Mouse (Mus musculus): ENCODE data around the gene Prkx.

The Prkx gene

DNA sequence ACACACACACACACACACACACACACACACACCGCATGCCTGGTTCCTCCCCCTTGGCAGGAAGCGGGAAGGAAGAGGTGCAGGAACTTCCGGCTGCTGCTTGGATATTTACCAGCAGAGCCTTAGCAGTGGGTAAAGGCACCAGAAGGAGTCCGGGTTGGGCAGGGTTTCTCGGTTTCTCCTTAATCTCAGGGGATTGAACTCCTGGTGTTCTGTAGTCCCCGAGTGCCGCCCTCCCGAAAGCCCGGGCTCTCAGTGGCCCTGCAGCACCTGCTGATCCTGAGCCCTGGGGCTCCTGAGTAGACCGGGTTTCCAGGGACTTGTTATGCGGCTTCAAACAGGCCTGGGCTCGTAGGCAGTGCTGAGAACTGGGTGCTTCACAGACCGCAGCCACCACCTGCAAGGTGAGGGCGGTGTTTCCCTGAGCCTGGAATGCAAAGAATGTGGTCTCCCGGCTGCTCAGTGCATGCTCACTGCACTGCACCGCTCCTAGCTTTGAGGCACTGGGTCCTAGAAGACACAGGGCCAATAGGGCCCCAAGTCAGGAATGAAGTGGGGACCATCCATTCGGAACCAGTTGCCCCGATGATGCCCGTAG lies at the start of gene Prkx:
TSS of gene Prkx (minus strand) at position 41 of the 598 bp plus-strand sequence.
- no peak for DNase-seq

DNA sequence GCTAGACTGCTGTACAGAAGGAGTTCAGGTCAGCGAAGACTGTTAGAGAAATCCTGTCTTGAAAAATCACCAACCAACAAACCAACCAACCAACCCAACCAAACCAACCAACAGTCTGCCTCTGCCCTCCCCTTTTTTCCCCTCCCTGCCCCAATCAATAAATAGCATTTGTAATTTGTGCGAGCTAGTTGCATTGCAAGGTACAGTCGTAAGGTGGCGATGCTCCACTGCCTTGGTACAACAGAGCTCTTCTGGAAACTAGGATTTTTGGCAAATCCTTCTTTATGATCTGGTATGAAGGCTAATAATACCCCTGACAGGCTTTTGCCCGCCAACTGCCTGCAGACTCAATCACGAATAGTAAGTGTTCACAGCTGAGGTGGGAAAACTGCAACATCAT lies 16.0 kb upstream of the Prkx start:
- DNase-seq: no peak

DNA sequence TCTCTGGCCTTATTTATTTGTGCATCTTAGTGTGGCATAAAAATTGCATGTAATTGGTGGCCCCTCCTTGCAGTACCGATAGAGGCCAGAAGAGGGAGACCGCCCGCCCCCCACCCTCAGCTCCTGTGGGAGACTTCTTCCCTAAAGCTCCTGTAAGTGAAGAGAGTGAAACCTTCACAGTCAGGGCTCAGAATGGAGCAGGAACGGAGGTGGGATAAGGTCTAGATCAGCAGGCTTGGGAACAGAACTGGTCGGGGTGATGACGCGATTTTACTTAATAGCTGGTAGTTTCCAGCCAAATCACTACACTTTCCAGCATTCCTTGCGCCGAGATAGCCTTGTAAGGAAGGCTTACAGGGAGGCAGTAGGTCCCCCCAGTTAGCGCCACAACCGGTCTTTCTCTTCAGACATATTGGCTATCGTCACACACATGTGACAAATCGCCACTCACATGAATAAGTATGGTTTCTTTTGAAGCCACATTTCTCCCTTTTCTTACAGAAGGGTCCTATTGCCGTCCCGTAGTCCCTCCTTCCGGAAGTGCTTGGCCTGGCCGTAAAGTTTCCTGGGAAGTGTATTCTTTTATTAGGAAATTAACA lies 14.6 kb upstream of the Prkx start:
- DNase-seq: peak; percentile 96

DNA sequence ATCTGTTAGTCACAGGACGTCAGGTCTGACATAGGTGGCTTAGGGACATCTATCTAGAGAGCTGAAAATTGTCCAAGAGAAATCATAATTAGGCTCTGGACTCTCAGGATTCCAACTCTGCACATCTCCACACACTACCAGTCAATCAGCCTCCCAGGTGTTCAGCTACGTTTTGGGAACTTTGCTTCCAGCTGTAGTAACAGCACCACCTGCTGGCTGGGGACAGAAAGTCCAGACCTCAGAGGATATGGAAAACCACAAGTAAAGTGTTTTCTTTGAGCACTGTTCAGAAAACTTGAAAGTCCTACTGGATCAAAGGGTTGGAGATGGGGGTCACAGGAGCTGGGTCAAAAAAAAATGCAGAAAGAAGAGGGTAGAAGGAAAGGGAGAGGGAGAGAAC lies 12.5 kb upstream of the Prkx start:
- DNase-seq: no peak

DNA sequence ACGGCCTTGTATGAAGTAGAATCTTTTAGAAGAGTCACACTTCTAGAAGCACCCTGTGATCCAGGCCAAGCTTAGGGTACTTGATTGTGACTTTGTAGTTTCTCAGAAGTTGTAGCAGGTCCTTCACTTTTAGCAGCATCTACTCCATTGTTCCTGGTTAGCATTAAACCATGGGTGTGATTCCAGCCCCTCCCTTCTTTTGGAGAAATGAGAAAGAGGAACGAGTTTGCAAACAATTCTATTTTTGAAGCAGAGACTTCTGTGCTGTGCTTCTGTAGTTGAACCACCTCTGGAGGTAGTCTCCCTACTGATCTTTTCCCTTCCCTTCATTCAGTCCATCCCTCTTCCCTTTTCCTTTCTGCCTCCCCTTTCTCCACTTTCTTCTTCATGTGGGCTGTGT lies 6.2 kb upstream of the Prkx start:
- no peak for DNase-seq

DNA sequence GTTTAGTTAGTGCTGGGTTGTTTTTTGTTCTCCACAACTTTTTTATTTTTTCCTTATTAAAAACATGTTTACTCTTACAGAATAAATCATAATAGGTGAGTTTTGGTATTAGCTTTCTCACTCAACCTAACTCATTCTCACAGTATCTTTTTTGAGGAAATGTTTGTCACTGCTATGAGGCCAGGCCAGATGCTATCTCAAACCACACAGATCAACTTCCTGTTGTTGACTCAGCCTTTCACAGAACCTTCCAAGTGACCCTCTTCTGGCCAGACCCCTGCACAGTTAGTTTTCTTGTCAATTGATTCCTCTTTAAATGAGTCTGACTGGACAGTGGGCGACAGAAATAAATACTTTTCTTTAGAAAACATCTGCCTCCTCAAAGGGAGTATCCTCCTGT lies 5.5 kb upstream of the Prkx start:
- no peak for DNase-seq

DNA sequence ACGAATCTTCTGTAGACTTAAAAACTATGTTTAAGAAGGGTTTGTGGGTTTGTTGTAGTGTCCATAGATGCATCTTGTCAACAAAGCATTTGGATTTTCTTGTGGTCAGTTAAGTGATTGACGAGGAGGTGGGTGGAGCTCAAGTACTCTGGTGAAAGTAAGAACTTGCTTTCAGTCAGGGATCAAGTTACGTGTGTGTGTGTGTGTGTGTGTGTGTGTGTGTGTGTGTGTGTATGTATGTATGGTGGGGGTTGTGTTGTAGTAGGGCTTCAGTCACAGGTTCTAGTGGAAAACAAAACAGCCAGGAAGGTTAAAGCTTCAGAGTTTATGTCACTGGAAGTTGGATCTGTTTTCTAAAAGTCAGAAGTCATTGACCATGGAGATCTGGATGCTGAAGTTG lies 3.5 kb upstream of the Prkx start:
- DNase-seq: no peak

DNA sequence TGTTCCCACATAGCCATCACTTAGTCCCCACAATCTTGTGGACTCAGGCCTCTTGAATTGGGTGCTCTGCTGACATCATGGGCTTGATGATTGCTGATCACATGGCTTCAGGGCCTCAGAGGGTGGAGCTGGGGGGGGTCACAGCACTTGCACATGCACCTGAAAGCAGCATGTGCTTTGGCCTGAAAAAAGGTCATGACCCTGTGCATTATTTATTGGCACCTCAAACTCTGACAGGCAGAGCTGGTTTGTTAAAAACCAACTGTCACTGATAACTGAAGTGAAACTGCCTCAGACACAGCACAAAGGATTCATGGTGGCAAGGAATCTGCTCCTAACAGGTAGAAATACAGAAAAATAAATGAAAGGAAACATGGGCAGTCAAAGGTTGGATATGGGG lies 1.7 kb upstream of the Prkx start:
- DNase-seq: no peak

DNA sequence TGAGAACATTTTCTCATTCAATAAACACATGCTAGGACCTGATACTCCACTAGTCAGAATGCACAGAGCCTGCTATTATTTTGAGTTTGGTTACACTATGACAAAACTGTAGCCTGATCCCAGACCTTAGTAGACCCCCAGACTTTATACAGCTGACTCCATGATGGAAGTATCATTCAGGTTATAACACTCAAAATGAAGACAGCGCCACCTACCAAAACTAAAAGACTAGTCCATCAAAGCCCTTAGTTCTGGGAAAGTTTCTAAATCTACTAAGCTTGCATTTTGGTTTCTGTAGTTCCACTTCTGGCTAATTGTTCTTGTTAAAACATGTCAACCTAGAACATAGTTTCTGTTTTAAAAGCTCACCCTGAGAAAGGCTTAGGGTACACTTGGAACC lies 838 bp upstream of the Prkx start:
- no peak for DNase-seq

DNA sequence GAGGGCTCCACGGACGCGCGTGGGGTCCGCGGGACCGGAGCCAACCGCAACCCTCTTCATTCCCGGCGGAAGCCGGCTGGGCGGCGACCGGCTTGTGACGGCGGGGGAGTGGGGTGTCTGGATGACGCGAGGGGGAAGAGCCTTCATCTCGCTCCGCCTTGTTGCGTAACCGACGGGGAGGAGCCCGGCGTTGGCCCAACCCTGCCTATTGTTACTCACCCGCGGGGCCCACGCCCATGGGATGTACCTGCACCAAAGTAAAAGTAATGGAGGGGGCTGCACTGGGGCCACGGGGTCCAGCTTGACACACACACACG lies 262 bp downstream of the Prkx start:
- DNase-seq: peak; percentile 99

DNA sequence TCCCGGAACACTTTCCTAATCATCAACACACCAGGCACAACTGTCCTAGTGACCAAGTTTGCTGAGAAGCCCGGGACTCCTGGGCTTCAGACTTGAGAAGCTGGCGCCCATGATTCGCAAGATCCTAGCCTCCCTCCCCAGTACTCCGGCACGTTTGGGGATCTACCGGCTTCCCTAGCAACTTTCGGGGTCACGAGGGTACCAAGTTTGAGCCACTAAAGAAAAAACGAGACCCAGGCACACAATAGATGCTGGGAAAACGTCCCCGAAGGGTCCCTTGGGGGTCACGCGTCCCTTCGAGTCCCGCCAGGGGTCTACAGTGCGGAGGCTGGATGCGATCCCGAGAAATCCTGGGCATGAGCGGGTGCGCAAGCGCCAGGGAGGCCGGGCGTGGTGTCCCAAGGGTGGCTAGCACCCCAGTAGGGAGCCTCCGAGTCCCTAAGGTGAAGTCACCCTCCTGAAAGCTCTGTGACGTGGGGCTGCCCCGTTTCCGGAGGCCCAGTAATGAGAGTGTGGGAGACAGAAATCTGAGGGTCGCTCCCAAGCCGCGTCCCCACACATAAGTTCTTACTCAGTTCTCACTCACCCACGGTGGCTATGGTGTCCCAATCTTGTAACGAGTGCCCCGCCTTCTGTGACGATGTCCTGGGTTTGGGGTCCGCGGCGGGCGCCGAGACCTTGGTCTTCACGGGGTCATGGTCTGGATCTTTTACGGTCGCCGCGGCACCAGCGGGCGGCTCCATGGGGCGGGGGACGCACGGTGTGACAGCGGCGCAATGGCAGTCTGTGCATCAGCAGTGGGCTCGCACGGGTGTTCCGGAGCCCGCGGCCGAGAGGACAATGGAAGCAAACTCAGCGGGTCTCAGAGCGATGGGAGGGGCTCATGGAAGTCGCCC lies 868 bp downstream of the Prkx start:
- peak; percentile 94 for DNase-seq

DNA sequence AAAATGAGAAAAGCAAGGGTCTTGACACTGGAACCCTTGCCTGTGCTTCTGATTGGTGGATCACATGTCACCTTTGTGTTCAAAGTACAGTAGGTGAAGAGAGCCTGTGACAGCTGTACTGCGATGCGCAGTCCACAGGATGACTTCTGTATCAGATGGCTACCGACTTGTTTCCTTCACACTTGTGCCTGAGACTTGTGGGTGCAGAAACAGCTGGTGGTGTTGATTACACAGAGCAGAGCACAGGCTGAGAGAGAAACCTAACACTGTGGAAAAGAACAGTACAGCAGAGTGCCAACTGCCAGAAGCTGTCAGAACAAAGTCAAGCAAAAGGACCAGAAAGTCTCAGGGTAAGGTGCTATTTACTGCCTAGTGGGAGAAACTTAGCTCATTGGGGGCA lies 7.4 kb downstream of the Prkx start:
- DNase-seq: no peak

DNA sequence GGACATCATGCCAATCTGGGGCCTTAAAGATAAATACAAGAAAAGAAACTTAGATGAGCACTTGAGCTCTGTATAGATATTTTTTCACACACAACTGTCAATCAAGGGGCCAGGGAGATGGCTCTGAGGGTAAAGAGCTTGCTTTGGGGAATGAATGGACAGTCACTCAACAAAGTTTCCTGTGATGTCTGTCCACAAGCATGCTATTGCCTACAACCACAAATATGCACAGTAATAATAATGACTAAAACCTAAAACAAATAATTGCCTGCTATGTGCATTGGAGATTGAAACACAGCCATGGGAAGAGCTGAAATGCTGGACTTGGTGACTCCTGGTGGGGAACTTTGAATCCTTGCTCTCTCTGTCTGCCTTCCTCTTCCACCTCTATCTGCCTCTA lies 9.7 kb downstream of the Prkx start:
- DNase-seq: no peak

DNA sequence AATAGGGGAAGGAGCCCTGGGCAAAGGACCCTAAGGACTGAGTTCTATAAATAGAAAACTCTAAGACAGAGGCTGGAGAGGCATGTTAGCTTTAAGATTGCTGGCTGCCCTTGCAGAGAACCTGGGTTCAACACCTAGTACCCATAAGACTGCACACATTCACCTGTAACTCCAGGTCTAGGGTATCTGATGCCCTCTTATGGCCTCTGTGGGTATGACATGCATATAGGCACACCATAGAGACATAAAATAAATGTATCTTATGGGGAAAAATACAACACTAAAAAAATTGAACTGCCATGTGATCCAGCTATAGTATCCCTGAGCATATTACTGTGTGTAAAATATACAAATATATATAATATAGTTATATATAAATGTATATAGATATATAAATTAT lies 18.3 kb downstream of the Prkx start:
- DNase-seq: no peak

DNA sequence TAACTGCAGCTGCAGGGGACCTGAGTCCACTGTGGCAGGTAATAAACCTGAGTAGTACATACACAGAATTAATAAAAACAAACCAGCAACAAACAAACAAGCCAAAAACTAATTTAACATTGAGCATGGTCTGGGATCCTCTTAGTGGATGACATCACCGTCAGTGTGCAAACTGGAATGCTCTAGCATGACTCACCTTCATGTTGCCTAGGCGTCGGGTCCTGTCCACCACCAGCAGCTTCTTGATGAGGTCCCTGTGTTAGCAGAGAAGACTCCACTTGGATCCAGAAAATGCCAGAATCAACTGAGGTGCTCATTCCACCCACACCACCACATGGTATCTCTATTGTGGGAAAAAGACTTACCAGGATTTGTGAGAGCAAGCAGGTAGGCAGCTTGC lies 30.9 kb downstream of the Prkx start:
- DNase-seq: no peak

DNA sequence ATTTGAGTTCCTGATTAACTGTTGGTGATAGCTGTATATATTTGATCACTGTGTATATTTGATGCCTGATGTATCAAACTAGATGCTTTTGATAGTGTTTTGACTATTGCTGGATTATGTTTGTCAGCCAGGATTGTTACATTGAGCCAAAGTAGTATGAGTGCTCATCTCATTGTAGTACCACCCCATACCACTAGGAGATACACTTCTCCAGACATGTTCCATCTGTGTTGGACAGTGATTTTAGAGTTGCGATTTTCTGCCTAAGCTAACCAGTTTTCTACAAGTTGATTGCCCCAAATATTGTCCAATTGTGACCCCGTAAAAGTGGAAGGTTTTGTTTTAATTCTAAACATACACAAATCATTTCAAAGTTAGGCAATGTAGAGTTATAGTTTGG lies 51.8 kb downstream of the Prkx start:
- DNase-seq: no peak

DNA sequence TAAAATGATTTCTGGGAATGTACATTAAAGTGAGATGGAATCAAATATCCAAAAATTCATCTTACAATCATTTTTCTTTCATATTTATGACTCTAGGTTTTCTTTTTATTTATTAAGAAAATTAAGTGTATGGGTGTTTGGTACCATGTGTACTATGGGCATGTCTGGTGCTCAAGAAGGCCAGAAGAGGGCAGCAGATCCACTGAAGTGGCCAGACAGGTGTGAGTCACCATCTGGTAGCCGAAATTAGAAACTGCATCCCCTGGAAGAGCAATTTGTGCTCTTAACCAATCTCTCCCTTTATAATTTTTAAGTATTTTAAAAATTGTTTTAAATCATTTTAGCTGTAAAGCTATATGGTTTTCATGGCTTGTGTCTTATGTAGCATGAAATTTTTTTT lies 54.7 kb downstream of the Prkx start:
- no peak for DNase-seq

DNA sequence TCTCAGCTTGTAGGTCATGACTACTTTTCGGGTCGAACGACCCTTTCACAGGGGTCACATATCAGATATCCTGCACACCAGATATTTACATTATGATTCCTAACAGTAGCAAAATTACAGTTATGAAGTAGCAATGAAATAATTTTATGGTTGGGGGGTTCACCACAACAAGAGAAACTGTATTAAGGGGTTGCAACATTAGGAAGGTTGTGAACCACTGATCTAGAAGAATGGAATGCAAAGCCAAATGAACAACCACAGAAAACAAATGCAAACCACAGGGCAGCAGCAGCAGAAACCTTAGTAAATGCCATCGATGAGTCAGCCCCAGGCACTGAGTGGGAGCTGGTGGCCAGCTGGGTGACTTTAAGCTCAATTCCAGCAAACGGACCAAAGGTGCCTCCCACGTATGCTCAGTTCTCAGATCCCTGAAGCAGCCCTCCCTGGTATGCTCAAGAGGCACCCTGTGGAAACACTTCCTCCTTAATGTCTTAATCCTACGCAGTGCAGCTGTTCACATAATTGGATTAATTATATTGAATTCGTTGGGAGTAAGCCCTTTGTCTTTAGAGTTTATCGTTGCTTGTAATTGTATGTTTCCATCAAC lies 62.0 kb downstream of the Prkx start:
- no peak for DNase-seq

DNA sequence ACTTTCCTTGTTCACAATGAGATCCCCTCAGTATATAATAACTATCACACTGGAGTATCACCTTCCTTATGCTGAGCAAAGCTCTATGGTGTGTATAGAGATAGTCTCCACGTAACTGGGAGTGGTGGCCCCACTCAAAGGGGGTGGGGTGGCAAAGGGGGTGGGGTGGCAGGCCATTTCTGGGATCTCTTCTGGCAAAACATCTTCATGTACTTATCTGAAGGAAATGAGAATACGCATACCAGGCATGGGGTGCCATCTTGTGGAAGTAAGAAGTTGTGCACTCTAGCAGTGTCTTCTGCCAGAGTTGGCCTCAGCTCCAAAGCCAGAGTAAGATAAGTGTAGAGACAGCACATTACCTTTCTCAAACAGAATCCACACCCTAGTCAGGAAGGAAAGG lies 75.8 kb downstream of the Prkx start:
- no peak for DNase-seq
